Mouse (Mus musculus) limb, embryonic 12.5 days (tissue): ENCODE results near the gene Cd247. TPM values are rescaled to one million over a fixed set of nuclear protein-coding genes. Genes with fewer than 3 reads are reported as not detected.

ENCODE experiments used
- ATAC-seq: fragments of 200-750 bp; cut with Nextera tagmentation; 2 replicates; pipeline ENCODE4 v1.8.0; 2017; ENCODE audit warnings: low read depth, moderate TSS enrichment; ENCODE audit not compliant: insufficient number of reproducible peaks, insufficient read depth, low FRiP score, low TSS enrichment
- H3K27ac ChIP-seq: fragments of 300-500 bp; sonication (generic); 2 replicates; pipeline ENCODE4 v1.5.1; 2016; ENCODE audit warnings: mild to moderate bottlenecking, moderate library complexity
- H3K27me3 ChIP-seq: fragments of 300-500 bp; sonication (generic); 2 replicates; pipeline ENCODE4 v1.6.1; 2016; ENCODE audit warnings: mild to moderate bottlenecking, moderate library complexity
- H3K36me3 ChIP-seq: fragments of 300-500 bp; sonication (generic); 2 replicates; pipeline ENCODE4 v1.6.1; 2016; ENCODE audit warnings: mild to moderate bottlenecking, moderate library complexity
- H3K4me1 ChIP-seq: fragments of 300-500 bp; sonication (generic); replicated peaks from 2 replicates; pipeline ENCODE4 v1.6.1; 2016
- H3K4me2 ChIP-seq: fragments of 300-500 bp; sonication (generic); 2 replicates; pipeline ENCODE4 v1.6.1; 2016; ENCODE audit warnings: mild to moderate bottlenecking, moderate library complexity
- H3K4me3 ChIP-seq: fragments of 300-500 bp; sonication (generic); replicated peaks from 2 replicates; pipeline ENCODE4 v1.5.1; 2016; ENCODE audit warnings: mild to moderate bottlenecking
- H3K9ac ChIP-seq: fragments of 300-500 bp; sonication (generic); replicated peaks from 2 replicates; pipeline ENCODE4 v1.6.1; 2016; ENCODE audit warnings: mild to moderate bottlenecking, moderate library complexity
- H3K9me3 ChIP-seq: fragments of 300-500 bp; sonication (generic); 2 replicates; pipeline ENCODE4 v1.6.1; 2016; ENCODE audit warnings: mild to moderate bottlenecking, moderate library complexity
- WGBS: fragments of 180-500 bp; shearing (Covaris S2); methylation state at CpG from one replicate; pipeline ENCODE4 v1.1.7; 2016; 5-methylcytosine and 5-hydroxymethylcytosine counted together
- polyA plus RNA-seq: library from polyadenylated mRNA; unstranded; fragments of >200 nt; fragmentation: Nextera tagmentation; extraction: Ambion mirVana; gene quantifications from 2 replicates; pipeline ENCODE4 v1.2.1, GENCODE M21; 2016

The Cd247 gene
- polyA plus RNA-seq, 1 experiment from 2014 or later: 1.4 TPM

DNA sequence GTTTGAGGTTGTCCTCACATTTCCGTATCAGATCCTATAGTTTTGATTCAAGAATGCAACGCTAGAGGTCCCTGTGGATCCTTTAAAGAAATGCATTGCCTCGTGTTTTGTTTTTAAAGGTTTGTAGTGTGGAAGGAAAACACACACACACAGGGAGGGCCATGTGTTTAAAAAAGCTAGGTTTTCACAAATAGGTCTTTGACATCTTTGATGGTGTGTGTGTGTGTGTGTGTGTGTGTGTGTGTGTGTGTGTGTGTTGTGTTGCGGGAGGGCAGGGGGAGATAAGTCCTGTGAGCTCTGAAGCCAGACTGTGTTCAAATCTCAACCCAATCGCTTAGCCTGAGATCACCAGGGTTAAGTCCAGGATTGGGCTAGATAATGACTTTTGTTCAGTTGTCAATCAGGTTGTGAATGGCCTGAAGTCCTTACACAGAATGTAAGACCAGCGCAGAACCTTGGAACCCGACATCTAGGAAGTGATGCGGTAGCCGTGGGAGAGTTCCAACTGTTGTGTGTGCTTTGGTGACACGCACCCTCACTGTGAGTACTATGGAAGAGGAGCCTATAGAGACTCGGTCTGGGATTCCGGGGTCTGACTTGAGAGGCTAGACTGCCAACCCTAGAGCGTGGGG lies 8.4 kb upstream of the Cd247 start:
- 6% methylated on average over 13 of the region's 13 CpGs for WGBS
- H3K4me3 ChIP-seq: peak overlapping the region; percentile 37
- peaks cover 16% of the 10 kb centered on the region for H3K27me3 ChIP-seq
- peak; percentile 48; the same call in 1 of the 2 replicates for ATAC-seq
- H3K27ac ChIP-seq: no peak overlapping the region
- no peaks in the 10 kb centered on the region for H3K36me3 ChIP-seq
- no peak overlapping the region; the same call in 1 of the 2 replicates for H3K9ac ChIP-seq
- no peaks in the 10 kb centered on the region for H3K9me3 ChIP-seq
- peak overlapping the region; percentile 63 for H3K4me2 ChIP-seq
- peaks cover 10% of the 10 kb centered on the region; the same call in 1 of the 2 replicates for H3K4me1 ChIP-seq

DNA sequence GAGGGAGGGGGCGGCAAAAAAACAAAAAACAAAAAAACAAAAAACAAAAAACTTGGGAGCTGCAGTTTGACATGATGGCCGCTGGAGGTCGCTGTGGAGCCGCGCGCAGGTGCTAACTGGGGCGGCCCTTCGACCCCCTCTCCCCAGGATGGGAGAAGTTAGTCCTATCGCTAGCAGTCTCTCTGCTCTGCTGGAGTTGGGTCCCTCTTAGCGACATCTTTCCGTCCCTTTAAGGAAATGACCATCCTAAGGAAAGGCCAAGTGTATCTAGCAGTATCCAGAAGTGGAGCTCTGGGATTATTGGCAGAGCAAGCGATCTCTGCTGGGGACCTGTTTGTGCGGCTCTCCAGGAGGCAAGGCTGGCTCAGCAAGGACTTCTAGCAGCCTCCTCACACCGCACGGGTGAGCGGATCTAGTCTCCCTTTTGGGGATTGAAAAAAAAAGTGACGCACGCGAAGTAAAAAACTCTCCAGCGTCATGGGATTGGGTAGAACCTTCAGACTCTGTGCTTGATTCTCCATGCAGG lies 7.8 kb upstream of the Cd247 start:
- peaks cover 13% of the 10 kb centered on the region; the same call in 1 of the 2 replicates for H3K4me1 ChIP-seq
- peak overlapping the region; percentile 63 for H3K4me2 ChIP-seq
- peak overlapping the region; percentile 37 for H3K4me3 ChIP-seq
- peak; percentile 58; the same call in 1 of the 2 replicates for ATAC-seq
- WGBS: 2% methylated on average over 20 of the region's 20 CpGs
- no peak overlapping the region for H3K27ac ChIP-seq
- H3K9me3 ChIP-seq: no peaks in the 10 kb centered on the region
- H3K27me3 ChIP-seq: peaks cover 16% of the 10 kb centered on the region
- H3K36me3 ChIP-seq: no peaks in the 10 kb centered on the region
- H3K9ac ChIP-seq: no peak overlapping the region

DNA sequence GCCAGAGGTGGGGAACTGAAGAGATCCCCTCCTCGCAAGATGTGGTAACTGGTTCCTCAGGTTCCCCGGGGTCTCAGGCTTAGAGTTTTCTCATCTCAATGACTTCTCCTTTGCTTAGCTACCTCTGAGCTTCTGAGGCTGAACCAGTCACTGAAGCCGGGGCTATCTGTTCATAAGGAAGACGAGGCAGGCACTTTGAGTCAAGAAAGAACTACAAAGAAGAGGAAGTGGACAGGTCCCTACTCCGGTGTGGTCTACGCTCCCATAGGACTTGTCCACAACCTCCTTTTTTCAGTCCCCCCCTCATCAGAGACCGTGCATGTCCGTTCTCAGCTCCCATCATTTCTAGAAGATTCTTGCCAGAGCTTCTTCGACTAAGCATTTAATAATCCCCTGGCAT lies 7.1 kb upstream of the Cd247 start:
- Histone ChIP-seq H3K9me3 (no peaks in the 10 kb centered on the region), H3K27ac (no peak overlapping the region), H3K4me1 (peaks cover 20% of the 10 kb centered on the region; the same call in 1 of the 2 replicates), H3K4me2 (no peak overlapping the region), H3K27me3 (peaks cover 16% of the 10 kb centered on the region), H3K36me3 (no peaks in the 10 kb centered on the region), H3K9ac (no peak overlapping the region), H3K4me3 (no peak overlapping the region)
- WGBS: 88% methylated on average over 9 of the region's 9 CpGs
- ATAC-seq: no peak

DNA sequence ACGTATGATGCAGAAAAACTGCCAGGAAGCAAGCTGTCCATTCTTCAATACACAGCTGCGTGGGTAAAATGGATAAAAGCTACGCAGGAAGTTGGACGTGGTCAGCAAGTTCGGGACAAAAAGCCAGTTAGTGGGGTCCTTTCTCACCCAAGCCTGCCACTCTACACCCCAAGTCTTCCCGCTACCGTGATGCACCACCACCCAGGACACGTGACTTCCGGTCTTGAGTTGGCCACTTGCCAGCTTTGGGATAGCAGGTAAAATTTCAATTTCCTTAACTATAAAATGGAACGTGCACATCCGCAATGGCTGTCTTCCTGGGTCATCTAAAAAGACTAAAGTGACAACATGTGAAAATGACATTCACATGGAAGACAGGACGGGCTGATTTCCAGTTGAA lies 6.6 kb upstream of the Cd247 start:
- H3K4me2 ChIP-seq: no peak overlapping the region
- no peaks in the 10 kb centered on the region for H3K9me3 ChIP-seq
- no peak overlapping the region for H3K27ac ChIP-seq
- peaks cover 22% of the 10 kb centered on the region; the same call in 1 of the 2 replicates for H3K4me1 ChIP-seq
- no peak for ATAC-seq
- no peak overlapping the region for H3K9ac ChIP-seq
- H3K27me3 ChIP-seq: peaks cover 12% of the 10 kb centered on the region
- WGBS: 92% methylated on average over 12 of the region's 12 CpGs
- no peak overlapping the region for H3K4me3 ChIP-seq
- H3K36me3 ChIP-seq: no peaks in the 10 kb centered on the region

GRCm38 (mm10) chr1:165786296-165786695 lies 2.2 kb upstream of the Cd247 start:
- H3K4me1 ChIP-seq: peaks cover 24% of the 10 kb centered on the region
- WGBS: 16% methylated on average over 11 of the region's 11 CpGs
- H3K27ac ChIP-seq: peak overlapping the region; percentile 72
- H3K9ac ChIP-seq: no peak overlapping the region
- H3K4me2 ChIP-seq: peak overlapping the region; percentile 44
- no peaks in the 10 kb centered on the region for H3K9me3 ChIP-seq
- H3K36me3 ChIP-seq: no peaks in the 10 kb centered on the region
- peaks cover 16% of the 10 kb centered on the region for H3K27me3 ChIP-seq
- no peak overlapping the region; the same call in 1 of the 2 replicates for H3K4me3 ChIP-seq
- peak; percentile 49; the same call in 1 of the 2 replicates for ATAC-seq

DNA sequence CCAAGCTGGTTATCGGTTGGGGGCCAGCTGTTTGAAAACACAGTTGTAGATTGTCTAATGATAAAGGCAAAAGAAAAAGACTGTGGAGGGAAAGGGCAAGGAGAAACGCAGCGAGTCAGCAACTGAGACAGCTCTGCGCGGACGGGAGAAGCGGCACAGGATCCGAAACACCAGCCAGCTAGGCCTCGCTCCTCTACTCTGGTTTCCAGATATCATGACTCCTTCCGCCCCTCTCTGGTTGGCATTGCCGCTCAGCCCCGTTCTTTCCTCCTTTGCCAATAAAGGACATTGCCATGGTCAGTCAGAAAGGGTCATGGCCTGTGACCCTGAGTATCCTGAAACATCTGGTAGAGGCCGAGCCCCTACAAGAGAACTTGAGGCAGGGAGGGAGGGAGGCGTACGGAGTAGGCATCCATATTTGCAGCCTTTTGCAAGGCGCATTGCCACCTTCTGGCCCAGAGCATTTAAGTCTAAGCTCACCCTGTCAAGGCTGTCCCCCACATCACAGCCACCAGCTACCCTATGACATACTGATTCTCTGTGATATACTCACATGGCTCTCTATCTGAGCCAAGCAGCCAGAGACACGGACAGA lies 682 bp downstream of the Cd247 start:
- H3K4me3 ChIP-seq: no peak overlapping the region
- 85% methylated on average over 17 of the region's 17 CpGs for WGBS
- H3K27me3 ChIP-seq: peaks cover 9% of the 10 kb centered on the region
- ATAC-seq: no peak
- H3K27ac ChIP-seq: no peak overlapping the region
- H3K9ac ChIP-seq: no peak overlapping the region
- no peaks in the 10 kb centered on the region for H3K36me3 ChIP-seq
- peaks cover 21% of the 10 kb centered on the region for H3K4me1 ChIP-seq
- H3K9me3 ChIP-seq: no peaks in the 10 kb centered on the region
- no peak overlapping the region for H3K4me2 ChIP-seq

GRCm38 (mm10) chr1:165789963-165790362 lies 1.5 kb downstream of the Cd247 start:
- peak overlapping the region; percentile 45; the same call in 1 of the 2 replicates for H3K27ac ChIP-seq
- 66% methylated on average over 6 of the region's 6 CpGs for WGBS

GRCm38 (mm10) chr1:165790461-165791210 lies 2.2 kb downstream of the Cd247 start:
- Histone ChIP-seq H3K27ac (peak overlapping the region; percentile 45; the same call in 1 of the 2 replicates), H3K36me3 (no peaks in the 10 kb centered on the region), H3K4me3 (no peak overlapping the region), H3K4me1 (peaks cover 18% of the 10 kb centered on the region), H3K9ac (no peak overlapping the region), H3K4me2 (no peak overlapping the region), H3K9me3 (no peaks in the 10 kb centered on the region), H3K27me3 (peaks cover 9% of the 10 kb centered on the region)
- 90% methylated on average over 17 of the region's 17 CpGs for WGBS
- no peak for ATAC-seq

More at GRCm38 (mm10) chr1:165789963-165790362, 1.5 kb downstream of the Cd247 start:
- no peak overlapping the region for H3K4me3 ChIP-seq
- H3K36me3 ChIP-seq: no peaks in the 10 kb centered on the region
- no peaks in the 10 kb centered on the region for H3K9me3 ChIP-seq
- H3K4me1 ChIP-seq: peaks cover 21% of the 10 kb centered on the region
- 0 out of 2 replicates have a peak, but pooled peaks have one; percentile 39 for ATAC-seq
- peaks cover 9% of the 10 kb centered on the region for H3K27me3 ChIP-seq
- H3K9ac ChIP-seq: no peak overlapping the region
- no peak overlapping the region for H3K4me2 ChIP-seq

DNA sequence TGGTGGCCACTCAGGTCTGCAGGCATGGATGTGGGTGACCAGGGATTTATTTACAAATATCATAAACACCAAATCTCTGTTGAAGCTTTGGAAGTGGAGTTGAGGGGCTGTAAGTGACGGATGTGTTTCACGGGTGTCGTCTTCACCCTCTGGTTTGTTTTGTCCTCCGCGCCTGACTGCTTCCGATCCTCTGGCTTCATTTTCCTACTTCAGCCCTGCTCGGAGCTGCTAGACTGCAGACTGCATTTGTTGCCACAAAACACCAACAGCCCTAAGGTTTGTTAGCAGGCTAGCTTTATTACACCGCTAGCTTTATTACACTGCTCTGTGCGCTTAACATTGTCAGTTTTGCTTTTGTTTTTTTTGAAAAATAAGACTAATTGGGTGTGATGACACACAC lies 2.9 kb downstream of the Cd247 start:
- ATAC-seq: no peak
- WGBS: 88% methylated on average over 9 of the region's 9 CpGs

DNA sequence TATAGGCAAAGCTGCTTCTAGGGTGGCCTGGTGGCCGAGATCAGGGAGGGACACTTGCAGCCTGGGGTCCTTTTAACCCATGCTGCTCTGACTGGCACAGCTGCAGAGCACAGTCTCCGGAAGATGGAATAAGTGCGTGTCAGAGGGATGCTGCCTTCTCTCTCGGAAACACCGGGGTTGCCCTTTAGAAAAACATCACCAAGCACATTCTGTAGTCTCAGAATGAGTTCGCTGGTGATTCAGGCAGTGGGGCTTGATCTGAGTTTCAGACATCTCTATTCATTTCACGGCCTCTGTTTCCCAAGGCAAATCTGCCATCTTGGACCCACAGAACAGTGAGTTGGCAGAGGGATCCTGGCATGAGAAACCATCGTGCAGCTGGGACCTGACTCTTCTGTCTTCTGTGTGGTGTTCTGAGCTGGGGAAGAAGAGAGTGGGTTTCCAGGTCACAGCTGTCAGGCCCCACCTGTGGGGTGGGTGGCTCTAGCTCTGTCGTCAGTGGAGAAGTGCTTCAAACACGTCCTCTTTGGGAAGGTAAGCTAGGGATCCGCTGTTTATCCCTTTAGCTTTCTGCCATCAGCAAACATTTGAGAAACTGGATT lies 13.3 kb downstream of the Cd247 start:
- no peak for ATAC-seq
- peaks cover 14% of the 10 kb centered on the region for H3K4me1 ChIP-seq
- no peaks in the 10 kb centered on the region for H3K36me3 ChIP-seq
- no peak overlapping the region for H3K9ac ChIP-seq
- no peak overlapping the region for H3K4me3 ChIP-seq
- no peak overlapping the region for H3K4me2 ChIP-seq
- 87% methylated on average over 11 of the region's 11 CpGs for WGBS
- H3K27ac ChIP-seq: no peak overlapping the region
- no peaks in the 10 kb centered on the region for H3K27me3 ChIP-seq
- peaks cover 7% of the 10 kb centered on the region; the same call in 1 of the 2 replicates for H3K9me3 ChIP-seq

More for the DNA sequence above, 2.9 kb downstream of the Cd247 start:
- Histone ChIP-seq H3K27ac (no peak overlapping the region), H3K4me1 (peaks cover 11% of the 10 kb centered on the region), H3K27me3 (peaks cover 9% of the 10 kb centered on the region), H3K36me3 (no peaks in the 10 kb centered on the region), H3K9me3 (no peaks in the 10 kb centered on the region), H3K4me3 (no peak overlapping the region), H3K9ac (no peak overlapping the region), H3K4me2 (no peak overlapping the region)
